Mouse (Mus musculus) lung, adult 2 months (tissue): ENCODE measurements at regions not wholly inside any gene's neighbourhood (a gene's known extent, or its start where the extent isn't known, plus 50 kb on each side); places are given as distances from the start of the nearest gene placed in this dataset.

Source experiments
- CTCF ChIP-seq: fragments of 200-500 bp; IDR thresholded peaks from 2 replicates; pipeline ENCODE4 v1.5.1; 2011; ENCODE audit warnings: mild to moderate bottlenecking, low read length, control low read depth; ENCODE audit not compliant: insufficient read depth
- POLR2A ChIP-seq: fragments of 200-500 bp; IDR thresholded peaks from 2 replicates; pipeline ENCODE4 v1.6.1; 2011; ENCODE audit warnings: low read depth, mild to moderate bottlenecking, control low read depth, low read length, borderline replicate concordance; ENCODE audit errors: extremely low read depth

GRCm38 (mm10) chr6:93623541-93623940 lies 660.2 kb downstream of the Magi1 start:
- TF ChIP-seq POLR2A (no peak), CTCF (no peak)
